Mouse (Mus musculus) E14TG2a.4 (cell line): ENCODE measurements at regions not wholly inside any gene's neighbourhood (a gene's known extent, or its start where the extent isn't known, plus 50 kb on each side); places are given as distances from the start of the nearest gene placed in this dataset.

Source experiments
- CTCF ChIP-seq: conservative IDR thresholded peaks from 2 replicates; pipeline ENCODE4 v1.5.1; 2014; ENCODE audit warnings: low read length
- NANOG ChIP-seq: IDR thresholded peaks from 2 replicates; pipeline ENCODE4 v1.6.1; 2014; ENCODE audit warnings: borderline replicate concordance, low read length, mixed read lengths

GRCm38 (mm10) chr1:151104806-151105205 is 77.5 kb upstream of the Gm47985 start:
- TF ChIP-seq CTCF (no peak), NANOG (no peak)
